Mouse (Mus musculus): ENCODE results near the gene Eya3. TPM values are rescaled to one million over a fixed set of nuclear protein-coding genes. Genes with fewer than 3 reads are reported as not detected.
"Not testable (repeated sequence)": the region's sequence is repeated elsewhere in the genome, so short reads cannot be mapped to it uniquely, and the experiment has no call there.

The Eya3 gene
- total and polyA plus RNA-seq, 3 experiments = 21.7 to 270 (median 38.2) TPM

GRCm38 (mm10) chr4:132600465-132600864 is 38.3 kb upstream of the Eya3 start:
- TF ChIP-seq POLR2A (IDR thresholded peaks at IDR 0.05; ENCODE audit: control insufficient read depth in 1 of 2, insufficient read depth in 1 of 2, low read depth in 1 of 2, low read length in 2 of 2, poor library complexity in 1 of 2) = no peak
- TF ChIP-seq MEF2A (IDR thresholded peaks at IDR 0.05; ENCODE audit: extremely low read depth, insufficient replicate concordance, low read depth, low read length, poor library complexity, severe bottlenecking) = no peak
- TF ChIP-seq GABPA (IDR thresholded peaks at IDR 0.05; ENCODE audit: low read depth, low read length) = no peak
- TF ChIP-seq TAL1 (IDR thresholded peaks at IDR 0.05; ENCODE audit: low read length) = no peak
- no peak for TF ChIP-seq MAX (IDR thresholded peaks at IDR 0.05; ENCODE audit: low read length)
- TF ChIP-seq CTCF (IDR thresholded peaks at IDR 0.05 in 2 of 3, conservative IDR thresholded peaks at IDR 0.05 in 1 of 3; ENCODE audit: control insufficient read depth in 1 of 3, insufficient read depth in 1 of 3, low read depth in 2 of 3, low read length in 3 of 3, poor library complexity in 1 of 3, severe bottlenecking in 1 of 3) = no peak
- Histone ChIP-seq H3K79me2 (ENCODE audit: control insufficient read depth, insufficient read depth, low read length, poor library complexity) (no peaks in the 10 kb centered on the region), H3K4me1 (ENCODE audit: control insufficient read depth in 1 of 2, insufficient read depth in 2 of 2, low read length in 2 of 2) (peaks cover under 1 to 8% of the 10 kb centered on the region in 2 experiments; a peak in 3 of 4 replicates), H3K27me3 (ENCODE audit: control insufficient read depth in 1 of 2, insufficient read depth in 2 of 2, low read length in 2 of 2) (no peaks in the 10 kb centered on the region), H3K27ac (ENCODE audit: control insufficient read depth, low read depth, low read length) (no peak overlapping the region), H3K9me3 (replicated peaks; ENCODE audit: insufficient read depth, low read length) (no peaks in the 10 kb centered on the region), H3K36me3 (ENCODE audit: control insufficient read depth in 1 of 2, insufficient read depth in 2 of 2, low read length in 2 of 2) (no peaks in the 10 kb centered on the region), H3K4me3 (ENCODE audit: control insufficient read depth in 1 of 2, insufficient read depth in 1 of 2, low read depth in 2 of 2, low read length in 2 of 2) (no peak overlapping the region), H3K9ac (ENCODE audit: control insufficient read depth, low read depth, low read length, poor library complexity, severe bottlenecking) (no peak overlapping the region)
- DNase-seq (ENCODE audit: low read depth, low spot score) = no peak

- not testable (repeated sequence) for H3K27me3 ChIP-seq (ENCODE audit: control insufficient read depth in 1 of 2, insufficient read depth in 2 of 2, low read length in 2 of 2); H3K36me3 ChIP-seq (ENCODE audit: control insufficient read depth in 1 of 2, insufficient read depth in 2 of 2, low read length in 2 of 2); H3K9ac ChIP-seq (ENCODE audit: control insufficient read depth, low read depth, low read length, poor library complexity, severe bottlenecking); H3K27ac ChIP-seq (ENCODE audit: control insufficient read depth, low read depth, low read length); DNase-seq (ENCODE audit: low read depth, low spot score); H3K9me3 ChIP-seq (replicated peaks; ENCODE audit: insufficient read depth, low read length); H3K4me3 ChIP-seq (ENCODE audit: control insufficient read depth in 1 of 2, insufficient read depth in 1 of 2, low read depth in 2 of 2, low read length in 2 of 2); H3K79me2 ChIP-seq (ENCODE audit: control insufficient read depth, insufficient read depth, low read length, poor library complexity)
- peaks cover 6 to 15% of the 10 kb centered on the region in 2 experiments for H3K4me1 ChIP-seq (ENCODE audit: control insufficient read depth in 1 of 2, insufficient read depth in 2 of 2, low read length in 2 of 2)
Measured at GRCm38 (mm10) chr4:132601242-132601641, 37.5 kb upstream of the Eya3 start.

GRCm38 (mm10) chr4:132603468-132603867 is 35.3 kb upstream of the Eya3 start:
- DNase-seq (ENCODE audit: low read depth, low spot score) = no peak
- no peaks in the 10 kb centered on the region for H3K9me3 ChIP-seq (replicated peaks; ENCODE audit: insufficient read depth, low read length)
- no peaks in the 10 kb centered on the region for H3K27me3 ChIP-seq (ENCODE audit: control insufficient read depth in 1 of 2, insufficient read depth in 2 of 2, low read length in 2 of 2)
- TF ChIP-seq TBP (IDR thresholded peaks at IDR 0.05; ENCODE audit: low read depth, low read length) (no peak), E2F4 (IDR thresholded peaks at IDR 0.05; ENCODE audit: borderline replicate concordance, low read depth, low read length) (no peak), KAT2A (conservative IDR thresholded peaks at IDR 0.05; ENCODE audit: low read depth, low read length) (no peak), EP300 (IDR thresholded peaks at IDR 0.05; ENCODE audit: low read depth in 1 of 2, low read length in 2 of 2) (no peak), MYC (IDR thresholded peaks at IDR 0.05; ENCODE audit: low read depth, low read length) (no peak), ELF1 (IDR thresholded peaks at IDR 0.05; ENCODE audit: low read depth, low read length) (no peak), MEF2A (IDR thresholded peaks at IDR 0.05; ENCODE audit: extremely low read depth, insufficient replicate concordance, low read depth, low read length, poor library complexity, severe bottlenecking) (no peak), SMC3 (IDR thresholded peaks at IDR 0.05; ENCODE audit: low read depth, low read length) (no peak), RAD21 (IDR thresholded peaks at IDR 0.05; ENCODE audit: low read depth, low read length) (no peak), ZC3H11A (IDR thresholded peaks at IDR 0.05; ENCODE audit: low read depth, low read length) (no peak), CTCF (IDR thresholded peaks at IDR 0.05 in 2 of 3, conservative IDR thresholded peaks at IDR 0.05 in 1 of 3; ENCODE audit: control insufficient read depth in 1 of 3, insufficient read depth in 1 of 3, low read depth in 2 of 3, low read length in 3 of 3, poor library complexity in 1 of 3, severe bottlenecking in 1 of 3) (no peak), ZKSCAN1 (IDR thresholded peaks at IDR 0.05; ENCODE audit: low read depth, low read length) (no peak), MAFK (IDR thresholded peaks at IDR 0.05; ENCODE audit: borderline replicate concordance, low read depth, low read length) (no peak), MAX (IDR thresholded peaks at IDR 0.05; ENCODE audit: low read length) (no peak), UBTF (IDR thresholded peaks at IDR 0.05; ENCODE audit: borderline replicate concordance, insufficient read depth, low read depth, low read length) (no peak), POLR2AphosphoS5 (IDR thresholded peaks at IDR 0.05; ENCODE audit: borderline replicate concordance, low read depth, low read length) (no peak), NELFE (IDR thresholded peaks at IDR 0.05; ENCODE audit: low read depth, low read length) (no peak)
- H3K4me3 ChIP-seq (ENCODE audit: control insufficient read depth in 1 of 2, insufficient read depth in 1 of 2, low read depth in 2 of 2, low read length in 2 of 2) = no peak overlapping the region
- H3K9ac ChIP-seq (ENCODE audit: control insufficient read depth, low read depth, low read length, poor library complexity, severe bottlenecking) = no peak overlapping the region
- no peak overlapping the region for H3K27ac ChIP-seq (ENCODE audit: control insufficient read depth, low read depth, low read length)
- H3K4me1 ChIP-seq (ENCODE audit: control insufficient read depth in 1 of 2, insufficient read depth in 2 of 2, low read length in 2 of 2) = peaks cover 6 to 15% of the 10 kb centered on the region in 2 experiments
- no peaks in the 10 kb centered on the region for H3K36me3 ChIP-seq (ENCODE audit: control insufficient read depth in 1 of 2, insufficient read depth in 2 of 2, low read length in 2 of 2)
- no peaks in the 10 kb centered on the region for H3K79me2 ChIP-seq (ENCODE audit: control insufficient read depth, insufficient read depth, low read length, poor library complexity)
